Mouse (Mus musculus) spleen, adult 2 months (tissue): Measurements from ENCODE around the gene Art5.

Source experiments
- CTCF ChIP-seq: fragments of 200-500 bp; IDR thresholded peaks from 2 replicates; pipeline ENCODE4 v1.5.1; 2011; ENCODE audit warnings: mild to moderate bottlenecking, inconsistent platforms; ENCODE audit not compliant: insufficient read depth, insufficient read length, insufficient replicate concordance; ENCODE audit errors: extremely low read depth
- POLR2A ChIP-seq: fragments of 200-500 bp; IDR thresholded peaks from 2 replicates; pipeline ENCODE4 v1.6.1; 2011; ENCODE audit warnings: low read depth, low read length, inconsistent platforms

DNA sequence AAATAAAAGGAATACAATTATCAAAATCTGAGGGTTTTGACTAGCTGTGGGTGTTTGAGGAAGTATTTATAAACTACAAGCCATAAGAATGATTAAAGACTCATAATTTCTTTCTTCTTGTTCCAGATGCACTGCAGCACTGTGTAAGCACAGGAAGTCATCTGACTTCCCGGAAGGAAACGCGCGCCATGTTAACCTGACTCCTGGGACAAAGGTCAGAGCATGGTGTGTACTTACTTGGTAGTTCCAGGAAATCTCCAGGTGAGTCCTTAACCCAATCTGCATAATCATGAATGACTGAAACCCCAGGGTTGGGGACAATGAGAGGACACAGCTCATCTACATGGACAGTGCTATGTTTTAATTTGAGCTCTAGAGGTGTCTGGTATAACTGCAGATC lies 23.1 kb upstream of the Art5 start:
- no peak for TF ChIP-seq POLR2A
- no peak for TF ChIP-seq CTCF
